Mouse (Mus musculus): ENCODE data around the gene Skil. TPM values are rescaled to one million over a fixed set of nuclear protein-coding genes. Genes with fewer than 3 reads are reported as not detected.

Skil gene
- total RNA-seq, 1 experiment from 2014 or later, result 22.9 TPM

- no peak for ATAC-seq (replicated peaks; ENCODE audit: low read depth, poor library complexity, severe bottlenecking)
Measured at GRCm38 (mm10) chr3:31082838-31083506, 11.9 kb upstream of the Skil start.

DNA sequence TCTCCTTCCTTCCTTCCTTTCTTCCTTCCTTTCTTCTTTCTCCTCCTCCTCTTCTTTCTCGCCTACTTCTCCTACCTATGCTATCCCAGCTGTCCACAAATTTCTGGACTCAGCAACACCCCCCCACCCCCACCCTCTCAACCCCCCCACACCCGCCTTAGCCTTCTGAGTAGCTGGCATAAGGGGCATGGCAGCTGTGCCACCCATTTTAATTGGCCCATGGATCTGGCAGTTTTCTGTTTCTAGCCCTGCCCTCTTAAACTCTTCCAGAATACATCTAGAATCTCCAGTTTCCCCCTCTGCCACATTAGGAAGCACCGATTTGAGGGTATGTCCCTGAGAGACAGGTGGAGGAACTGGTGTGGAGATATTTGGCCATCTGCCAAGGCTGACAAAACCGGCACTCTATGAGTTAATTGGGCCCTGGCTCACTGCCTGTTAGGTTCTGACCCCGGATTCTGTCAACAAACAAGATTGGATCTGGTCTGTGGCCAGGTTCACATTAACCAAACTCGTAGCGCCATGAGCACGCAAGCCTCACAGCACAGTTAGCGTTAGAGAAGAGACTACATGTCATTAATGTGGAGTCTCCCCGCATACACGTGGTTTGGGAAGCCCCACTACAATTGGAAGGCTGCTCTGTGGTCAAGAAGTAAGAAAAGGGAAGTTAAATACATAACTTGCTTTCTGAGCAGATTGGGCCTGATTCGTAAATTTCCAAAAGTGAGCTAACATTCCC lies 11.2 kb upstream of the Skil start:
- ATAC-seq (replicated peaks; ENCODE audit: low read depth, poor library complexity, severe bottlenecking), result peak; percentile 99

DNA sequence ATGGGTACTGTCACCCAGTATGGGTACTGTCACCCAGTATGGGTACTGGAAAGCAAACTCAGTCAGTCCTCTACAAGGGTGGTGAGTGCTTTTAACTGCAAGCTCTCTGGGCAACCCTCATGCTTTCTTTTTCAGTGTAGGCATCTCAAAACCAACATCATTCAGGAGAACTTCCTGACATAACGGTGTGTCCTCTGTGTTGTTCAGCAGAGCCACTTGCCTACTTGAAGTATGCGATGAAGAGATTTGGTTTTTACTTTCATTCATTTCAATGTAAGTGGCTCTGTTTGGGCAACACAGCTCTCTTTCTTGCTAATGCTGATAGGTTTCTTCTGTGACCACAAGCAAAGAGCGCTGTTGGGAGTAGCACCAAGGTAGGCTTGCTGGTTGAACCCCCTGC lies 9.9 kb upstream of the Skil start:
- ATAC-seq (replicated peaks; ENCODE audit: low read depth, poor library complexity, severe bottlenecking), result no peak

DNA sequence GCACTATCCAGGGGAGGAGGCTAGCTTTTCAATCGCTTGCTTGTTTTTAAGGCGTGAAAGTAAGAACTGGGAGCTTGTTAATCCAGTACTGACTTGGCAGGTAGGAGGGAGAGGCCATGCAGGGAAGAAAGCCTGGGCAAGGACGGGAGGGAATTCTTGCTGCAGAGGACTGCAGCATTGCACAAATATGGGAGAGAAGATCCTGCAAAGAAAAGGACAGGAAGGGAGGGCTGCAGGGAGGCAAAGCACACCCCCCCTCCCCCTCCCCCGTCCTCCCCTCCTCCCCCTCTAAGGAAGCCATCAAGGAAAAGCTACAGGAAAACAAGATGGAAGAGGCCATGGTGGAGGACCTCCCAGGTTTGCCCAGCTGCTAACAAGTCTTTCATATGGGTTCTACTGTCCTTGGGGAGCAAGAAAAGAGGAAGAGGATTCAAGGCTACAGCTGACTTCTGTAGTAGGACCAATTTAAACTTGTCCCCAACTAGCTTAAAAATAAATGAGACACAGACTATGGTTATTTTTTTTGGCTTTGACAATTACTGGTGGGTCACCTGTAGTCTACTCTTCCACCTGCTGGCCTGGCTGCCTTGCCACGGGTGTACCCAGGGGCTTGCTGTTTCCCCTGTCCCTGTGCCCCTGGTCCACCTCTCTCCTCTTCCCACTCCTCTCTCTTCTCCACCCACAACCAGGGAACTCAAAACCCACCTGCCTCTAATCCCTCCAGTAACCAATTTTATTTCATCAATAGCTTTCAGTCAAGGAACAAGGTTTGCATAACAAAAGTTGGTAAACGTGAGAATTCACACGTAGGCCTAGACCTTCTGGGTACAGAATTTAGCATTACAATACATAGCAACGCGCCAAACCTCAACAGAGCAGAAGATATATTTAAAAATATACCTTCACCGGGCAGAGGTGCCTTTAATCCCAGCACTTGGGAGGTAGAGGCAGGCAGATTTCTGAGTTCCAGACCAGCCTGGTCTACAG lies 5.8 kb upstream of the Skil start:
- no peak for ATAC-seq (replicated peaks; ENCODE audit: low read depth, poor library complexity, severe bottlenecking)

- peak; percentile 14; the same call in 1 of the 2 replicates for ATAC-seq (replicated peaks; ENCODE audit: low read depth, poor library complexity, severe bottlenecking)
Measured at GRCm38 (mm10) chr3:31089956-31090355, 4.9 kb upstream of the Skil start.

GRCm38 (mm10) chr3:31093196-31093595 lies 1.7 kb upstream of the Skil start:
- ATAC-seq (replicated peaks; ENCODE audit: low read depth, poor library complexity, severe bottlenecking), result peak; percentile 34

- peak; percentile 63 for ATAC-seq (replicated peaks; ENCODE audit: low read depth, poor library complexity, severe bottlenecking)
Measured at GRCm38 (mm10) chr3:31093627-31094351, 1.1 kb upstream of the Skil start.

GRCm38 (mm10) chr3:31095179-31095490 lies 277 bp downstream of the Skil start:
- ATAC-seq (replicated peaks; ENCODE audit: low read depth, poor library complexity, severe bottlenecking), result no peak

GRCm38 (mm10) chr3:31095491-31096154 lies 765 bp downstream of the Skil start:
- peak; percentile 29 for ATAC-seq (replicated peaks; ENCODE audit: low read depth, poor library complexity, severe bottlenecking)

GRCm38 (mm10) chr3:31096155-31097101 lies 1.6 kb downstream of the Skil start:
- no peak for ATAC-seq (replicated peaks; ENCODE audit: low read depth, poor library complexity, severe bottlenecking)

DNA sequence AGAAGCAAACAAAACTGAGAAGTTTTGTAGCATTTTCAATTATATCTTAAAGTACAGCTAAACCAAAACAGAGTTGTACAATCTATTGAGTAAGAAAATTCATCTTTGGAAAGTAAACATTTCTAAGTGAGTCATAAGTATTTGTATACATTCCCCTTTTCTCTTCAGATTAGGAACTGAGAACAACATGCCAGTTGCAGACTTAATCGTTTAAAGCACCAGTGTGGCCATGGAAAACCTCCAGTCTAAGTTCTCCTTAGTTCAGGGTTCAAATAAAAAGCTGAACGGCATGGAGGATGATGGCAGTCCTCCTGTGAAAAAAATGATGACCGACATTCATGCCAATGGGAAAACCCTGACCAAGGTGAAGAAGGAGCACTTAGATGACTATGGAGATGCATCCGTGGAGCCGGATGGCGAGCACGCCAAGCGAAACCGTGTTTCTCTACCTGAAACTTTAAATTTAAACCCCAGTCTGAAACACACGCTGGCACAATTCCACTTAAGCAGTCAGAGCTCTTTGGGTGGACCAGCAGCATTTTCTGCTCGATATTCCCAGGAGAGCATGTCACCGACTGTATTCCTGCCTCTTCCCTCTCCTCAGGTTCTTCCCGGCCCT lies 2.4 kb downstream of the Skil start:
- ATAC-seq (replicated peaks; ENCODE audit: low read depth, poor library complexity, severe bottlenecking), result no peak

GRCm38 (mm10) chr3:31097976-31098375 lies 3.1 kb downstream of the Skil start:
- no peak for ATAC-seq (replicated peaks; ENCODE audit: low read depth, poor library complexity, severe bottlenecking)

DNA sequence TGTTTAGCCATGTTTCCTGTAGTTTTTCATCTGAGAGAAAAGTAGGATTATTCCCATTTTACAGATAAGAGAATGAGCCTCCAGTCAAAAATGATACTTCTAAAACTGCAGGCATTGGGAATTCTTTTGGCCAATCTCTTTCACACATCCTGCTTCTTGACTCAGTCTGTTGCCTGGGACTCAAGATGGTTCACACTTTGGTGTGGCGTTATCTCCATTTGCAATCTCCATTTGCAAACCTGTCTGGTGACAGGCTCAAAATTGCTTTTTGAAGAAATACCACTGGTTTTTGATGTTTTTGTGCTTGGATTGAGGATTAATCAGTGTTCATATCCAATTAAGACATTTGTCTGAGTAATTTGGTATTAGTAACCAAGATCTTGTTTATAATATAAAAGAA lies 3.7 kb downstream of the Skil start:
- no peak for ATAC-seq (replicated peaks; ENCODE audit: low read depth, poor library complexity, severe bottlenecking)

GRCm38 (mm10) chr3:31100026-31100425 lies 5.2 kb downstream of the Skil start:
- ATAC-seq (replicated peaks; ENCODE audit: low read depth, poor library complexity, severe bottlenecking), result no peak

DNA sequence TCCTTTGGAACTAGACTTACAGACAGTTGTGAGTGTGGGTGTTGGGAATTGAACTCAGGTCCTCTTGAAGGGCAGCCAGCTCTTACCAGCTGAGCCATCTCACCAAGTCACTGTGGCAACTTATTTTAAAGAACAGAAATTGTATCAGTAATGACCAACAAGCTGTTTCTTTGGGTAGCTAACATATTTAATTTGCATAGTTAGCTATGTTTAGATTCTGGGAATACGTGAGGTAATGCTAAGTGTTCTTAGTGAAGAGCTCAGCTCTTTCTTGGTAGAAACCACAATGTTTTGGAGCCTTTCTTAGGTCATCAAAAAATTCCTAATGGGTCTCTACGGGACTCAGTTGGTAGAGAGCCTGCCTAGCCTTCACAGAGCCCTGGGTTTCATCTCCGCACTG lies 5.9 kb downstream of the Skil start:
- no peak for ATAC-seq (replicated peaks; ENCODE audit: low read depth, poor library complexity, severe bottlenecking)

DNA sequence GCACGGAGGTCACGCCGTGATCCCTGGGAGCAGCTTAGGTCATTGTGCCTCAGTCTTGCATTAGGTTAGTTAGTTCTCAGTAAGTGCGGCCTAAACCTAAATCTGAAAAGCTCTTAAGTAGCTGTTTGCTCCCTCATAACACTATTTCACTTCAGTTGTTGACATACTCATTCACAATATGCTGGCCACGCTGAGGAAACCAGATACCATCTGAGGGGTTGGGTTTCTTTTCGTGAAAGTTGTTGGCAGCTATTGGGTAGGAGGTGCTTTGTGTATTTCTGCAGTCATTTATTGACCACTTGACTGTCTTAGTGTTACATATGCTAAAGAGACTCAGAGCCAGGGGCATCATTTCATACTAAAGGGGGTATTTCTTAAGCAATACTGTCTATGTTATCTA lies 10.1 kb downstream of the Skil start:
- ATAC-seq (replicated peaks; ENCODE audit: low read depth, poor library complexity, severe bottlenecking), result no peak

DNA sequence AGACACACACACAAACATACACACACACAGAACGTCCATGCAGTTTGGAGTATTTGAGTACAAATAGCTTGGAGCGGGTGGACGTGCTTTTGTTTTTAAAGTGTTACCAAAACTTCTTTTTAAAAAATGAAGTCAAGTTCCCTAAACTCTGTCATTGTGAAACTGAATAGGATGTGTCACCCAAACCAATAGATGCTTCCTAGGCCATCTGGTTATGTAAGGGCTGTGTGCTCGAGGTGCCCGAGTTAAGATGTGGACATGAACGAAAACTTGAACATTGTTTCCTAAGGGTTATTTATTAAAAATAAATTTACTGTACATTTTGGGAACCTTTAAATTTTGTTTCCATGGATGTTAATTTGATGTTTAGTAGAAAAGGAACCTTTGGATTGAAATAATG lies 11.7 kb downstream of the Skil start:
- peak; percentile 65 for ATAC-seq (replicated peaks; ENCODE audit: low read depth, poor library complexity, severe bottlenecking)

GRCm38 (mm10) chr3:31107674-31108073 lies 12.8 kb downstream of the Skil start:
- ATAC-seq (replicated peaks; ENCODE audit: low read depth, poor library complexity, severe bottlenecking), result no peak

Measured in common myeloid progenitor, adult 5-6 weeks (primary cell).